Mouse (Mus musculus): ENCODE results near the gene Ubac2. TPM values are rescaled to one million over a fixed set of nuclear protein-coding genes. Genes with fewer than 3 reads are reported as not detected.

The Ubac2 gene
- polyA plus RNA-seq, 1 experiment from 2014 or later: 69.4 TPM

DNA sequence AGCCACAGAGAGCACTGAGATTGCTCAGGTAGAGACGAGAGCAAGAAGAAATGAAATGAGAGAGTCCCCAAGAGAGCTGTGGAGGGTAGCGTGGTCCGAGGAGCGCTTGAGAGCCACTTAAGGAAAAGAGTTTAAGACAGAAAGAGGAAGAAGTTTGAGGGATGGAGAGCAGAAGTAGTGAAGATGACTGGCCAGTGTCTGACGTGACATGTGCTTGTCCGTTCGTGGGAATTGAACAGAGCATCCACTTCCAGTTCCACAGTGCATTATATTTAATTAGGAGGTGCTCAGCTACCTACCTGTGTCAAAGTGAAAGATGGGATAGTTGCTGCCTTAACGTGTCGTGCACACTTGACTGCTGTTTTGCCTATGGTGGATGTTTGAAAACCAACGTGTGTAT lies 94.7 kb downstream of the Ubac2 start:
- no peaks in the 10 kb centered on the region for H3K9me3 ChIP-seq
- DNase-seq (ENCODE audit: low spot score): no peak
- peaks cover 24% of the 10 kb centered on the region for H3K36me3 ChIP-seq
- no peaks in the 10 kb centered on the region for H3K4me1 ChIP-seq (replicated peaks)
- whole genome bisulfite sequencing: 92% methylated on average over 10 of the region's 10 CpGs
- H3K27me3 ChIP-seq (ENCODE audit: insufficient read depth, poor library complexity, severe bottlenecking): no peaks in the 10 kb centered on the region
- no peak overlapping the region for H3K4me3 ChIP-seq
- no peak overlapping the region for H3K27ac ChIP-seq

DNA sequence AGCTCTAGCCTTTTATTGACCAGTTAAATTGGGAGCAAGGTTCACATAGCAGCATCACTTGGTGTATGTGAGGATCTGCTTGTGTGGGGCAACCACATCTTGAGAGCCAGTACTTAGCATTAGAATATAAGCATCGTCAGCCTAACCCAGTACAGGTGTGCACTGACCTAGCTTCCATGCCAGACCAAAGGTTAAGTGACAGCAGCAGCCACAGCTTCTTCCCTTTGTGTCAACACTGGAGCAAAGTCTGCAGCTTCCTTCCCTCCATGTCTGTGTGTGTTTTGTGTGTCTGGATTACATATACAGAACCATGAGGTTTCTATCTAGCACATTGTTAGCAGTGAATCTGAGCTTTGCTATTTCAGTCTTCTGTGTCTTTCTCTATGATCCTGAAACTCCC lies 103.1 kb downstream of the Ubac2 start:
- no peak for DNase-seq (ENCODE audit: low spot score)
- no peak overlapping the region for H3K4me3 ChIP-seq
- H3K4me1 ChIP-seq (replicated peaks): 0 out of 2 replicates have a peak, but pooled peaks cover 5% of the 10 kb centered on the region
- peaks cover under 1% of the 10 kb centered on the region; the same call in 1 of the 2 replicates for H3K36me3 ChIP-seq
- 90% methylated on average over 1 of the region's 1 CpGs for WGBS
- no peaks in the 10 kb centered on the region for H3K9me3 ChIP-seq
- H3K27me3 ChIP-seq (ENCODE audit: insufficient read depth, poor library complexity, severe bottlenecking): no peaks in the 10 kb centered on the region
- H3K27ac ChIP-seq: no peak overlapping the region

DNA sequence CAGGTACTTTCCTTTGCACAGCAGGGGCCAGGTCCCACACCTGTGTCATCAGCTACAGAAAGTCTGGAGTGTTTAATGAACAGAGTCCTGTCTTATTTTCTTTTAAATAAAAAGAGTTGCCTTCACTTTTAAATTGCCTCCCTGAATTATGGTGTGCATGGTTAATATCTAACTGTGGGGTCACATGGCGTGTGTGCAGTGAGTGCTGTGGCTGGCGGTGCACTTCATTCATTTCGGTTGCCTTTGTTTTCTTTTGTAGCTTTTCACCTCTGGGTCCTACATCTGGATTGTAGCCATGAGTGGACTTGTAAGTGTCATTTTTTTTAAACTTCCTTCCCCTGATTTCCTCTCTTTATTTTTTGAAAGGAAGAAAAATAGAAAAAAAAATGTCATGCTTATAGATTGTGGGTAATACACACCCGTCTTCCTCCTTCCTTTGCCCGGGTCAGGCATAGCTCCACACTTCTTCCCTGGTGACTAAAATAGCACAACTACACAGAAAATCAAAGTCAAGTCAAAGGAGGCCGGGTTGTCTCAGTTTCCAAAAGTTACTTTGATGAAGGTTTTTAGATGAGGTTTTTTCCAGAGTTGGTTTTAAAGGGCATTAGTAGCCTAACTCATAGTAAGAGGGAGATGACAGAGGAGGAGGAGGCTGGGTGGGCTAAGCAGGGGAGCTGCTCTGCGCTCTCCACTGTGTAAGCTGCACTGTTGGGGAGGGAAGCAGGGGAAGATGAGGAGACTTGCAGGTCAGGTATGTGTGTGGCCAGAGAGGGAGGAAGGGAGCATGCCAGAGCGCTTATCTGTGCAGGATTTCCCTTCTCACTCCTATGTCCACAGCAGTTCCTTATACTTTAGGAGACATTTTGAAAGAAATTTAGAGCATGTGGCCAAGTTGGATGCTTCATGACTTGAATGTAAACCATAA lies 104.9 kb downstream of the Ubac2 start:
- no peak overlapping the region for H3K4me3 ChIP-seq
- WGBS: 79% methylated on average over 8 of the region's 8 CpGs
- 0 out of 2 replicates have a peak, but pooled peaks cover 5% of the 10 kb centered on the region for H3K4me1 ChIP-seq (replicated peaks)
- no peak overlapping the region for H3K27ac ChIP-seq
- DNase-seq (ENCODE audit: low spot score): no peak
- H3K27me3 ChIP-seq (ENCODE audit: insufficient read depth, poor library complexity, severe bottlenecking): no peaks in the 10 kb centered on the region
- no peaks in the 10 kb centered on the region for H3K36me3 ChIP-seq
- no peaks in the 10 kb centered on the region for H3K9me3 ChIP-seq

DNA sequence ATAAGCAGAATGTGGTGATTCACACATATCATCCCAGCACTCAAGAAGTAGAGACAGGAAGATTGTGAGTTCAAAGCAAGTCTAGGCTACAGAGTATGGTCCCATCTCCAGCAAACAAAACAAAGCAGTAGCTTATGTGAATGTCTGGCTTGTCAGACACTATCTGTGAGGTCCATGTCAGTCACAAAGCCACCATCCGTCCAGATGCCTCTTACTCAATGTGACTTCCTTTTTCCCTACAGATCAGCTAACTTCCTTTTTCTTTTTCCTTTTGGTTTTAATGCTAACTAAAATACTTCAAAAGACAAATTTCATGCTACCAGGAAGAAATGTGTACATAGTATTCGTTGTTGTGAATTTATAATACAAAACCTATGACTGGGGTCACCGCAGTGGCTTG lies 107.1 kb downstream of the Ubac2 start:
- no peaks in the 10 kb centered on the region for H3K27me3 ChIP-seq (ENCODE audit: insufficient read depth, poor library complexity, severe bottlenecking)
- H3K36me3 ChIP-seq: peaks cover 4% of the 10 kb centered on the region; the same call in 1 of the 2 replicates
- H3K27ac ChIP-seq: no peak overlapping the region
- H3K4me3 ChIP-seq: no peak overlapping the region
- 0 out of 2 replicates have a peak, but pooled peaks cover 5% of the 10 kb centered on the region for H3K4me1 ChIP-seq (replicated peaks)
- DNase-seq (ENCODE audit: low spot score): no peak
- 88% methylated on average over 3 of the region's 3 CpGs for WGBS
- H3K9me3 ChIP-seq: no peaks in the 10 kb centered on the region

DNA sequence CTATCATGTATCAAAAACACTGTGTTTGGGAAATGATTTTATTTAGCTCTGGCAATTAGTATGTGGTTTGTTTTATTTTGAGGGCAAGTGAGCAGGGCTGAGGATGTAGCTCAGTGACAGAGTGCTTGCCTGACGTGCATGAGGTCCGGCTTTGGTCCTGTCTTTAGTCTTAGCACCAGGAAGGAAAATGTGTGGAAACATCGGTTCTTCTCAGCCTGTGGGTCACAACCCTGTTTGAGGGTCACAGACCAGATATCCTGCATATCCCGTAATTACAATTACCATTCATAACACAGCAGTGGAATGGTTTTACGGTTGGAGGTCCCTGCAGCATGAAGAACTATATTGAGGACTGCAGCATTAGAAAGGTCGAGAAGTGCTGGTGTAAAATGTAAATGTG lies 107.6 kb downstream of the Ubac2 start:
- 89% methylated on average over 6 of the region's 6 CpGs for WGBS
- no peaks in the 10 kb centered on the region for H3K9me3 ChIP-seq
- H3K27me3 ChIP-seq (ENCODE audit: insufficient read depth, poor library complexity, severe bottlenecking): no peaks in the 10 kb centered on the region
- 0 out of 2 replicates have a peak, but pooled peaks cover 5% of the 10 kb centered on the region for H3K4me1 ChIP-seq (replicated peaks)
- H3K36me3 ChIP-seq: peaks cover 4% of the 10 kb centered on the region; the same call in 1 of the 2 replicates
- H3K27ac ChIP-seq: no peak overlapping the region
- H3K4me3 ChIP-seq: no peak overlapping the region
- DNase-seq (ENCODE audit: low spot score): no peak

DNA sequence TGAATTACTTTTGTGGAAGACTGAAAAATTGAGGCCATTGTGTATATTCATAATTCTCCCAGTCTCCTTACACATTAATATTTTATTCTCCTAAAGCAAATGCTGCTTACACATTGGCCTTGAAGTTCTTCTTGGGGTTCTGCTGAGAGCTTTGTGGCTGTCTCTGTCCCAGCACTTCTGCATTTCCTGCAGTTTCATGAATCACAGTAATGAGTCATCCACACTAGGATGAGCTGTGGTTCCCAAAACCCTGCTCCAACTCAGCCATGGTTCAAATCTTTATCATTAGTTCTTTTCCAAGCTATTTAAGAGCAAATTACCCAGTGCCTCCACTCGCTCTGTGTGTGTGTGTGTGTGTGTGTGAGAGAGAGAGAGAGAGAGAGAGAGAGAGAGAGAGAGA lies 108.9 kb downstream of the Ubac2 start:
- Histone ChIP-seq H3K4me1 (replicated peaks) (0 out of 2 replicates have a peak, but pooled peaks cover 5% of the 10 kb centered on the region), H3K27ac (no peak overlapping the region), H3K36me3 (peaks cover 4% of the 10 kb centered on the region; the same call in 1 of the 2 replicates), H3K9me3 (no peaks in the 10 kb centered on the region), H3K27me3 (ENCODE audit: insufficient read depth, poor library complexity, severe bottlenecking) (no peaks in the 10 kb centered on the region), H3K4me3 (no peak overlapping the region)
- DNase-seq (ENCODE audit: low spot score): no peak
- 94% methylated on average over 1 of the region's 1 CpGs for WGBS

DNA sequence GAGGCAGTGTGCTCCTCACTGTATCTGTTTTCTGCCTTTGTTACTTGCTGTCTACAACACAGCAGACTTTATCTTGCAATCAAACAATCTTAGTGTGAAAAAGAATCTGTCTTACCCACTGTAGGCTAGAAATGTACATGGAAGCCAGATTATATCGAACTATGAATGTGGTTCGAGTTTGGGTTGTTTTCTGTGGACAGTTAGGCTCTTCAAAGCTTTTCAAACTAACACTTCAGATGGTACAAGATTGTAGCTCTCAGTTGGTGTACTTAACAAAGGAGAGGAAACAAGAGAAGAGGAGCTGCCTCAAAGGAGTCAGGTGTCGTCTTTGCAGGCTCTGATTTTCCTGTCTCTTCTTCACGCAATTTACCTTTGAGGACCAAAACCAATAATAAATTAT lies 109.3 kb downstream of the Ubac2 start:
- Histone ChIP-seq H3K9me3 (no peaks in the 10 kb centered on the region), H3K27ac (no peak overlapping the region), H3K4me1 (replicated peaks) (0 out of 2 replicates have a peak, but pooled peaks cover 5% of the 10 kb centered on the region), H3K36me3 (peaks cover 4% of the 10 kb centered on the region; the same call in 1 of the 2 replicates), H3K27me3 (ENCODE audit: insufficient read depth, poor library complexity, severe bottlenecking) (no peaks in the 10 kb centered on the region), H3K4me3 (no peak overlapping the region)
- WGBS: 84% methylated on average over 4 of the region's 4 CpGs
- DNase-seq (ENCODE audit: low spot score): no peak

DNA sequence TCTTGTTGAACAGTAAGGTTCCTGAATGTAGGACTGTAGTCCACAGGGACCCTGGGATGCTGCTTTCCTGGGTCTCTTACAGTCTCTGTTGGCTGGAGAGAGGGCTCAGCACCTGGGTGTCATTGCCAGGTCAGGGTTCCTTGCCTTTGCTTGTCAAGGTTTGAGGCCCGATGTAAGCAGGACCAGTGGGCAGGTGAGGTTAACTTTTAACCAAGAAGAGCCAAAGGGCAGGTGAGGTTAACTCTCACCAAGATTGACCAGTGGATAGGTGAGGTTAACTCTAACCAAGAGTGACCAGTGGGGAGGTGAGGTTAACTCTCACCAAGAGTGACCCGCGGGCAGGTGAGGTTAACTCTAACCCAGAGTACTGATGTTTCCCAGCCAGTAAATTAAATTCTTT lies 110.9 kb downstream of the Ubac2 start:
- Histone ChIP-seq H3K27ac (no peak overlapping the region), H3K4me3 (no peak overlapping the region), H3K27me3 (ENCODE audit: insufficient read depth, poor library complexity, severe bottlenecking) (no peaks in the 10 kb centered on the region), H3K9me3 (no peaks in the 10 kb centered on the region), H3K4me1 (replicated peaks) (0 out of 2 replicates have a peak, but pooled peaks cover 2% of the 10 kb centered on the region), H3K36me3 (peaks cover 8% of the 10 kb centered on the region)
- 96% methylated on average over 3 of the region's 3 CpGs for WGBS
- no peak for DNase-seq (ENCODE audit: low spot score)

DNA sequence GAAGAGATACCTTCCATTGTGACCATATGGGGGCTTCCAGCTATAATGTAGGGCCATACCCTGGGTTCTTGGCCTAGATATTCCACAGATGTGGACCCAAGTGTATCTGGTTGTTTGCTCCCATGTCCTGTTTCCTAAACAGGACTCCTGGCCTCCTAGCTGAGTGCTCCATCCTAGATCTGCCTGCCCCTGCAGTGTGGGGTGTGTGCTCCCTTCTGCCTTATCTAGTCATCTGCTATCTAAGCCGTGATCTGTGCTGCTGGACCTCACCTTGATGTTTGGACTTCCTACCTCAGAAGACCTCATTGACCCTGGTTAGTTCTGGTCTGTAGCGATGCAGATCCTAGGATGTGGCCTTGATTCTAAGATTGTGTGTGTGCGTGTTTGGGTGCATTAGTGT lies 111.4 kb downstream of the Ubac2 start:
- Histone ChIP-seq H3K9me3 (no peaks in the 10 kb centered on the region), H3K27me3 (ENCODE audit: insufficient read depth, poor library complexity, severe bottlenecking) (no peaks in the 10 kb centered on the region), H3K36me3 (peaks cover 12% of the 10 kb centered on the region), H3K4me3 (no peak overlapping the region), H3K4me1 (replicated peaks) (no peaks in the 10 kb centered on the region), H3K27ac (no peak overlapping the region)
- no peak for DNase-seq (ENCODE audit: low spot score)
- 91% methylated on average over 3 of the region's 3 CpGs for WGBS

DNA sequence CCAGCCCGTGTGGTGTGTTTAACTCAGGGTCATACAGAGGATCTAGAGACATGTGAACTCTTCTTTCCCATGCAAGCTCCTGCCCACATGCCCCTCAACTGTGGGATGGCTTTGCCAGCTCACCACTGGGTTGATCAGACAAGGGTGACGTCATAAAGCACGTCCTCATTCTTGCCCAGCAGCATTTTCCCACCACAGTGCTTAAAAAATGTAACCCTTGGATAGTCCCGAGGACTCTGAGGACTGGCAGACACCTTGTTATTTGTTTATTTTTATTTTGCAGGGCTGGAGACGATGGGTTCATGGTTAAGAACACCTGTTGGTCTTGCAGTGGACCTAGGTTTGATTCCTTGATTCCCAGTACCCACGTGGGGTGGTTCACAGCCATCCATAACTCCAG lies 112.5 kb downstream of the Ubac2 start:
- WGBS: 88% methylated on average over 6 of the region's 6 CpGs

DNA sequence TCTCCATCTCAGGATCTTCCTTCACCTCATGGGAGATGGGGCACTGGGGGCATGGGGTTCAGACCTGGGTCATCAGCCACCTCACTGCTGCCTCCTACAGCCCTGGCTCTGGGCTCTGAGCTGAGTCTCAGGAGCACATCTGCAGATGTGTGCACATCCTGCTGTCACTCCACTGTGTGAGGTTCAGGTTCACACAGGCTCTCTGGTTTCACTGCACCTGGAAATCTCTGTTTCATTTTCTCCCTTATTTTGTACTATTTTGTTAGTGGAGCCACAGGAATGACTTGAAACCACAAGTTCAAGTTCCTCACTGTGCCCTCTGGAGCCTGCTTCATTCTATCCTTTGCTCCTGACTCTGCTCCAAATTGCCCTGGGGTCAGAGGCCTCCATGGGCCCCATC lies 113.5 kb downstream of the Ubac2 start:
- Histone ChIP-seq H3K36me3 (peaks cover 33% of the 10 kb centered on the region), H3K4me3 (no peak overlapping the region), H3K27ac (no peak overlapping the region), H3K4me1 (replicated peaks) (no peaks in the 10 kb centered on the region), H3K9me3 (no peaks in the 10 kb centered on the region), H3K27me3 (ENCODE audit: insufficient read depth, poor library complexity, severe bottlenecking) (no peaks in the 10 kb centered on the region)
- no peak for DNase-seq (ENCODE audit: low spot score)

More for the DNA sequence above, 112.5 kb downstream of the Ubac2 start:
- H3K4me1 ChIP-seq (replicated peaks): no peaks in the 10 kb centered on the region
- peaks cover 23% of the 10 kb centered on the region for H3K36me3 ChIP-seq
- H3K4me3 ChIP-seq: no peak overlapping the region
- no peak for DNase-seq (ENCODE audit: low spot score)
- H3K9me3 ChIP-seq: no peaks in the 10 kb centered on the region
- no peak overlapping the region for H3K27ac ChIP-seq
- H3K27me3 ChIP-seq (ENCODE audit: insufficient read depth, poor library complexity, severe bottlenecking): no peaks in the 10 kb centered on the region

DNA sequence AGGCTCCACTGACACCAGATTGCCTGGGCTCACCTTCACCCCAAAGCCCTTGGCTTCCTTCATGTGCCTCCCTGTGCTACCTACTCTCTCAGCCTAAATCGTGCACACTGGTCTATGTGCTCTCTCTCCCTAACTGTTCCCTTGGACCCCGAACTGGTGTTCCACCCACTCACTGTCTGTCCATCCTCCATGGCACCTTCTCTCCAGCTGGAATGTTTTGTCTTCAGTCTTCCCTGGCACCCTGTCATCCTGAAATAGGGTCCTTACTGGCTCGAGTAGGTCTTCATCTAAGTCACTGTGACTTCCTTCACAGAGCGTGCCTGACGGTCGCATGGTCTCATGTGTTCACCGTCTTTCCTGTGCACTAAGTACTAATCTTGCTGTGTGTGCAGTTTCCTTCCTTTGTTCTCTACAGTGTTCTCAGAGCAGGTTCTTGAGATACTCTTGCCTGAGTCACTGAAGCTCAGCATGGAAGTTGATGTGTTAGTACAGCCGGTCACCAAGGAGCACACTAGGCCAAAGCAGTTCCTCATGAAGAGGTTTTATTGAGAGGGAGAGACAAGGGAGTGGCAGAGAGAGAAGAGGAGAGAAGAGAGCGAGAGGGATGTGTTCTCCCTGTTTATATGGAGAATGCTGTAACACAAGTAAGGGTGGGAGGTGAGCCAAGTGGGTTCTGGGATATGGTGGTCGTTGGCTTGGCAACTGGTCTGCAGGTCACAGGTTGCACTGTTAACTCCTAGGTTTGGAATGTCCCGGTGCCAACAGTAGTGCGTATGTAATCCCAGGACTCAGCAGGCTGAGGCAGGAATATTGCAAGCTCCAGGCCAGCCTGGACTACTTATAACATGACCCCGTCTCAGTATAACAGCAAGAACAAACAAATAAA lies 114.2 kb downstream of the Ubac2 start:
- Histone ChIP-seq H3K4me1 (replicated peaks) (no peaks in the 10 kb centered on the region), H3K27ac (no peak overlapping the region), H3K36me3 (peaks cover 38% of the 10 kb centered on the region), H3K4me3 (no peak overlapping the region), H3K9me3 (no peaks in the 10 kb centered on the region), H3K27me3 (ENCODE audit: insufficient read depth, poor library complexity, severe bottlenecking) (no peaks in the 10 kb centered on the region)
- DNase-seq (ENCODE audit: low spot score): no peak
- WGBS: 90% methylated on average over 13 of the region's 13 CpGs

DNA sequence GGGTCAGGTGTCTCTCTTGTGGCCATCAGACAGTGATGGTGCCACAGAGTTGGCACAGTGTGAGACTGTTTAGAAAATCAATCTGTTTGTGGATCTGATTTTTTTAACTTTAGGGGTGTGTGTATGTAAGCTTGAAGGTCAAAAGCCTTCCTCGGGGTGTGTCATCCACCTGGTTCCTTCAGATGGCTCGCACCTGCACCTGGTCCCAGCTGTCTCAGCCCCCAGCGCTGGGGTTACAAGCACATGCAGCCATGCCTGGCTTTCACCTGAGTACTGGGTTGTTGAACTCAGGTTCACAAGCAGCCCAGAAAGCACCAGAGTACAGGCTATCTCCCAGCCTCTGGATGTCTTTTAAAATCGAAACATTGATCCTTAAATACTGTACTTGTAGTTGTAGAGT lies 115.2 kb downstream of the Ubac2 start:
- no peaks in the 10 kb centered on the region for H3K9me3 ChIP-seq
- H3K4me1 ChIP-seq (replicated peaks): no peaks in the 10 kb centered on the region
- no peak for DNase-seq (ENCODE audit: low spot score)
- H3K27ac ChIP-seq: no peak overlapping the region
- no peaks in the 10 kb centered on the region for H3K27me3 ChIP-seq (ENCODE audit: insufficient read depth, poor library complexity, severe bottlenecking)
- 95% methylated on average over 4 of the region's 4 CpGs for WGBS
- no peak overlapping the region for H3K4me3 ChIP-seq
- H3K36me3 ChIP-seq: peaks cover 45% of the 10 kb centered on the region

All from hindbrain, embryonic 10.5 days (tissue).